Mouse (Mus musculus): ENCODE measurements around the gene Gm27027. TPM values are rescaled to one million over a fixed set of nuclear protein-coding genes. Genes with fewer than 3 reads are reported as not detected.

Gene Gm27027
- not detected in 2 replicates for polyA plus RNA-seq (2015; fragmentation: Nextera tagmentation; extraction: Ambion mirVana)

DNA sequence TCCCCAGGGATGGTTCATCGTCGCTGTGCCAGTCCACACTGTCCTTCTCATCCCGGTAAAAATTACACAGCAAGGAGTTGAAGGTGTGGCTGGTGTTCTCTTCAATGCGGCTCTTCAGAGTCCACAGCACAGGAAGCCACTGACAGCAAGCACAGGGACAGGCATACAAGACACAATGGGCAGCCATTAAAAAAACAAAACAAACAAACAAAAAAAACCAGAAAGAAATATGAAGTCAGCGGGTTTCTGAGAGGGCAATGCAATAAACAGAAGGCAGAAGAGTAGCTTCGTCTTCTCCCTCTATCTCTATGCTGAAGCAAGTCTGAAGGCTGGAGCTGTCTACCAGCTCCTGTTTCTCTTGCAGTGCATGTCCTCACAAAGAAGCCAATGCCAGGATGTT, at the start of gene Gm27027:
Gene Gm27027 (minus strand): TSS at position 101 of the 400 bp plus-strand sequence.
- DNase-seq (ENCODE audit: low spot score): no peak

DNA sequence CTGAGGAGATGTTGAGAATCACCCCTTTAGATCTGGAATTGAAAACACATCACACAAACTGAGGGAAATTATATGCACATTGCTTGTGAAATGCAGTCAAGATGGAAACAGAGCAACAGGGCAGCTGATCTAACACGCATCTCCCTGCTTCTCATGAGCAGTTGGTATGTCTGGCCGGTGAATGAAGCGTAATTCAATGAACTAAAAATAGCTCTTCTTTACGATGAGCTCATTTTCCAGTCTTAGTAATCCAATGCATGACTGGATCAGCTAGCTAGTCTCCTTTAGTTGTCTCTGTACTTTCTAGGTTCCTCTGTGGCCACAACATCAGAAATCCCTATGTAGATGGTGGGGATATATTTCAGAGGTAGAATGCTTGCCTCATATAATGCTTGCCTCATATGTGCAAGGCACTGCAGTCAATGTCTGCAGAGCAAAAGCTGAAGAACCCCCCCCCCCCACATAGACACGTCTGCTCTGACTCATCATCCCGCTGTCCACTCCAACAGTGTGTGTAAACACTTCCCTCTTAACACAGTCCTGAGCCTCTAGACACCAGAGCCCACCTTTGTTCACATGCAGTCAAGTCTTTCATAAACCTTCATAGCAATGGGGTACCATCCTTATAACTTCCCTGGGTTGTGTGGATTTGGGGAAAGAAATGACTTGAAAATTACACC, 49.4 kb upstream of the Gm27027 start:
- no peak for DNase-seq (ENCODE audit: low spot score)

GRCm38 (mm10) chr2:94044174-94044573, 48.0 kb upstream of the Gm27027 start:
- no peak for DNase-seq (ENCODE audit: low spot score)

DNA sequence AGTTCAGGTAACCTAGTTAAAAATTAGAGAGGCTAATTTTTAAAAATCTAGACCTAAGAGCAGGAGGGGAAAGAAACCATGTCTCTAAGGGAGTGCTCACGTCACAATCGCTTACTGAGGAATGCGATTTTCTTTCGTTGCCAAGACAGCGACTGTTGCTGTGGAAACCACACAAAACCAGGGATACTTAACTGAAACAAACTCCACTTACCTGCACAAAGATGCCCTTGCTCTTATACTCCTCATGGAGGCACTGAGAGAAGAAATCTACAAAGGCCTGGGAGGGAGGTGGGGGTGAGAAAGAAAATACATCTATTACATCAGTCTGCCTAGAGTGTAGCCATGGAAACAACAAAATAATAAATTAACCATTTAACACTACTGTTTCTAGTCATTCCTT, 47.5 kb upstream of the Gm27027 start:
- DNase-seq (ENCODE audit: low spot score): no peak

GRCm38 (mm10) chr2:94042461-94042860, 46.3 kb upstream of the Gm27027 start:
- no peak for DNase-seq (ENCODE audit: low spot score)

- DNase-seq (ENCODE audit: low spot score): no peak
These were observed 44.4 kb upstream of the Gm27027 start for GRCm38 (mm10) chr2:94040391-94041125.

DNA sequence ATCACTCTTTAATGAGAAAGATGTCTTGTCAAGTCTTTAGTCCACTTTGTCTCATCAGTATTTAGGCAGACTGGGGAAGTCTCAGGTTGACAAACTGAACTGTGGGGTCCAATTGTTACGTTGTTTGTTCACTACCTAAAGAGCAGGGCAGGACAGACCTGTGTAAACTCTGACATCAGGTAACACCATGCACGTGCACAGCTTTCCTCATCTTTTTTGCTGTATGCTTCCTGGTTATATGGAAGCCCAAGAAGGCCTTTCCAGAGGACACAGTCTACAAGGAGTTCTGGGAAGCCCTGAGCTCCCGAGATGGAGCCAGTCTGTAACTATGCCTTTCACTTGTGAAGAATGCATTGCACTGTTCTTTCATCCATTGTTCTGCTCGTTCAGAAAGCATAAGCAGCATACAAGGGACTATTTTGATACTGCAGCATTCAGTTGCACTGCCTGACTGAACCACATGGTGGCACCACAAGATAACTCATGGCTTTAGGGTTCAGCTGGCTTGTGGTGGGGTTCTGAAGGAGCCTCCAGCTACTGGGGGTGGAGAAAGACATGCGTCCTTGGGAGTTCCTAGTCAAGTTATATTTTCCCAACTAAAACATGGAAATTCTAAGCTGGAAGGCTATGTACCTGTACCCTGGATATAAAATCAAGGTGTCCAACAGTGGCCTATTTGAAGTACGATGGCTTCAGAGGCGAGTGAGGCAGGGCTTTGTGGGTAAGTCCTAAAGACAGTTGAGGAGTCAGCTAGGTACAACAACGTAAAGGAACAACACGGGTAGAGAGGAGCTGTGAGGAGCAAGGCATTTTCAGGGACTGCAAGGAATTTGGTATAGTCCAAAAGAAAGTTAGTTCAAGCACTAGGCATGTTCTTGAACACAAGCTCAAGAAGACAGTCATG, 39.5 kb upstream of the Gm27027 start:
- DNase-seq (ENCODE audit: low spot score): peak; percentile 51

- DNase-seq (ENCODE audit: low spot score): no peak
These were observed 34.4 kb upstream of the Gm27027 start for GRCm38 (mm10) chr2:94030602-94031001.

GRCm38 (mm10) chr2:94024637-94025036, 28.5 kb upstream of the Gm27027 start:
- no peak for DNase-seq (ENCODE audit: low spot score)

- DNase-seq (ENCODE audit: low spot score): peak; percentile 92
These were observed 14.5 kb upstream of the Gm27027 start, which contains the start of gene Alkbh3 for GRCm38 (mm10) chr2:94010335-94011291. TSS of gene Alkbh3 (minus strand) at chr2:94010807.

- peak; percentile 71 for DNase-seq (ENCODE audit: low spot score)
These were observed 6.2 kb upstream of the Gm27027 start for GRCm38 (mm10) chr2:94002331-94002730.

DNA sequence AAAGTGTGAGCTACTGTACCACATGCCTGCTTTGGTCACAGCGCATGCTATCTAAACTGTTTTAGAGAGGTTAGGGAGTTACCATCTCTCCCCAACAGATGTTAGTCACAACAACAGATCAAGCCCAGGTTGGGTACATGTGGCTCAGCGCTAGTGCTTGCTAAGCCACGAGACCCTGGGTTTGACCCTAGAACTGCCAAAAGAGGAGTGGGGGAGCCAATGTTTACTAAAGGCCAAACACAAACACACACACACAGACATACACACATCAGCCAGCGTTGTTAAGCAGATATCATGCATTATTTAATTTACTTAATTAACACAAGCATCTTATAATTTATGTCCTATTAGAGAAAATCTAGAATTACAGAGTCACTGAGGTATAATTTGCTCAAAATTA, 5.8 kb upstream of the Gm27027 start:
- DNase-seq (ENCODE audit: low spot score): no peak

DNA sequence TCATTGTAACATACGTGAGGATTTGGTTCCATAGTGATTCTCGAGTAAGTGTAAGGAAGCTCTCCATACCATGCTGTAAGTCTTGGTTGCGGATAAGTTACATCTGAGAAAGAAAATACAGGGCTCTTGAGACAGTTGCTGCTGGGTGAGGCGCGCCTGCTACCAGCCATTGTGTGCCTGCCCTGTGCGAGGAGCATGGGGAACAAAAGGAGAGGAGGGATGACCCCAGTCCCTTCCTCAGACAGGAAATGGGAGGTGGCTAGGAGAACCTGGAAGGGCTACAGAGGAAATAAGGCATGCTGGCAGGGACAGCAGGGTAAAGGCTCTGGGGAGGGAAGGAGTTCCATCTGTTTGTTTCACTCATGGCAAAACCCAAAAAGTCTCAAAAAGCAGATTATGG, 5.3 kb upstream of the Gm27027 start:
- DNase-seq (ENCODE audit: low spot score): no peak

DNA sequence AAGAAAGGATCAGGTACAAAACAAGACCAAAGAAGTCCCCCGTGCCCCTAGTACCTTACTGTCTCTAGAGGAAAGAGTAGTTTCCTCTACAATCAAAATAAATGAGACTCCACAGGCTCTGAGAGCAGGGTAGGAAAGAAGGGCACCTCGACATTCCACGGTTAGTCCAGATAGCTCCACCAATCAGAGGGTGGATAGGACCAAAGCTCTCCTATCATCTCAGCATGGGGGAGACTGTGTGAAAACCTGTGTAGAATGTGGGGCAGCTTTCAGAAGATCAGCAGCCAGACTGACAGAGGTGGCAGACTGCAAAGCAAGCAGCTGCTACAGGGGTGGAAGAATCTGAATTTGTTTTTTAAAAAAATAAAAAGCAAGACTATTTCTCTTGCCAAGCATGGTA, 3.3 kb downstream of the Gm27027 start:
- DNase-seq (ENCODE audit: low spot score): no peak

GRCm38 (mm10) chr2:93992259-93992658, 3.9 kb downstream of the Gm27027 start:
- no peak for DNase-seq (ENCODE audit: low spot score)

- DNase-seq (ENCODE audit: low spot score): no peak
These were observed 4.8 kb downstream of the Gm27027 start for GRCm38 (mm10) chr2:93991336-93991735.

- DNase-seq (ENCODE audit: low spot score): no peak
These were observed 7.7 kb downstream of the Gm27027 start for GRCm38 (mm10) chr2:93988440-93988839.

GRCm38 (mm10) chr2:93982457-93983235, 13.5 kb downstream of the Gm27027 start:
- no peak for DNase-seq (ENCODE audit: low spot score)

DNA sequence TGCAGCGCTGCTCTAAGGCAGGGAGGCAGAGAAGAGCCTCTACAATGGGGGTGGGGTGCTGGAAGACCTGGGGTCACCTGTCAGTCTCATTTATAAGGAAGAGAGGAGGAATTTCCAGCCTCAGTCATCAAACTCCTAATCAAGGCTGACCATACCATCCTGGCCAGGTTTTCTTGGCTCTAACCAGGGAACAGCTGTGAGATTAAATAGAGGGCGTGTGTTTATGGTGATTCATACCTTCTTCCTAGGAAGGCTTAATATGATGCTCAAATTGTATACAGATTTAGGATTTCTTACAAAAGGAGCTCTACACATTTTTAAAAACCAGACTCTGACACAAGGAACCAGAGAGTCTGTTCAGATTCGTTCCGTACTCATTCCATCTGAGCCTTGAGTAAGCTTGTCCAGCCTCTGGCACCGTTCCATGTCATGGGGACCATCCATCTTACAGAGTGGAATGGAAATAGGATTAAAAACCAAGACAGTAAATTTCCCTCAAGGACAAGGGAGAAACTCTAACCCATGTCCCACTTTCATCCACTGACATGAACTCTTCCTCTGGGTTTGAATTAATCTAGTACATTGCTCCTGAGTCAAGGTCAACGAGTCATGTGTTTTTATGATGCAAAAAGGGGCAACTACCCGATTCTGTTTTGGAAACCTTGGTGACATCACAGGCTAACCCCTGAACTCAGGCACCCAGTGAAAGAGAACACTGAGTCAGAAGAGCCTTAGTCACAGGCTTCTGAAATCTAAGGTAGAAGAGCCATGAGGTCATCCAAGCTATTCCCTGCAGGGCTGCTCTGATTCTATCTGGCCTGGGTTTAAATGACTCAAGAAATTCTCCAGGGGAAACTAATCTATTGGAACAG, 16.7 kb downstream of the Gm27027 start:
- no peak for DNase-seq (ENCODE audit: low spot score)

All from thymus, postnatal 0 days (tissue).